11 mouse cellular contexts compared by ENCODE assay signal in genomic region chr8:125317584-125317991, GRCm38 (mm10).
A peak's percentile ranks its signal among the peaks of the same experiment; 100 is the strongest.
DNase-seq lines count a peak whose midpoint lies in the region; ATAC-seq lines count a peak whose summit lies in the region.
"Had no signal": no experiment of that assay in that cellular context is flagged by ENCODE, and none has a peak within 500 bp of the region (broad histone marks: within the 10 kb centered on the region; RNA-seq: fewer than 3 reads in every experiment).

No protein-coding gene starts in this region.

- no peak for ATAC-seq in megakaryocyte progenitor cell, adult 5-6 weeks (replicated peaks; ENCODE audit: poor library complexity)
- ATAC-seq: inflammation-experienced regulatory T-cells, adult 6 months had no signal

- intact Hi-C loops in gastrocnemius, postnatal 36 days (cut with DNase I) = no loop called here

- DNase-seq in adrenal gland, adult 2 months = peak; percentile 8
- no peak for DNase-seq in adrenal gland, postnatal 14 days
- peak; percentile 31 for DNase-seq in urinary bladder, postnatal 14 days (ENCODE audit: low spot score)
- DNase-seq in urinary bladder, postnatal 25 days (ENCODE audit: low spot score) = no peak
- peak; percentile 55 to 64 for DNase-seq in gastrocnemius, postnatal 36 days
- DNase-seq in right cerebral cortex, postnatal 4 days = no peak
- DNase-seq in testis, postnatal 10 days (ENCODE audit: low spot score) = no peak
- DNase-seq: kidney, postnatal 10 days; lung, postnatal 4 days had no signal

Comparison
In these comparisons a context has a peak if more than half of its experiments do, and no peak if none do; other contexts are left out.
1. DNase-seq: peak in adrenal gland, adult 2 months (single experiment), urinary bladder, postnatal 14 days (single experiment) and gastrocnemius, postnatal 36 days (2 of 2); none in adrenal gland, postnatal 14 days (single experiment), urinary bladder, postnatal 25 days (single experiment), right cerebral cortex, postnatal 4 days (single experiment) and testis, postnatal 10 days (single experiment).